Mouse (Mus musculus) embryonic fibroblast, embryonic 13.5 days (primary cell): ENCODE measurements around the gene B630019K06Rik.

Experiments
- CTCF ChIP-seq: IDR thresholded peaks from 2 replicates; pipeline ENCODE4 v1.5.1; 2011; ENCODE audit warnings: mild to moderate bottlenecking, control low read depth, low read length, moderate library complexity, borderline replicate concordance; ENCODE audit not compliant: insufficient read depth
- POLR2A ChIP-seq: IDR thresholded peaks from 2 replicates; pipeline ENCODE4 v1.6.1; 2011; ENCODE audit warnings: low read depth, mild to moderate bottlenecking, control low read depth, low read length, moderate library complexity

- TF ChIP-seq POLR2A (no peak), CTCF (no peak)
Observed at GRCm38 (mm10) chrX:8901906-8902472, 9.8 kb downstream of the B630019K06Rik start.
